Mouse (Mus musculus): ENCODE data around the gene Capn10. TPM values are rescaled to one million over a fixed set of nuclear protein-coding genes. Genes with fewer than 3 reads are reported as not detected.
"Not testable (repeated sequence)": the region's sequence is repeated elsewhere in the genome, so short reads cannot be mapped to it uniquely, and the experiment has no call there.

Capn10 gene
- total RNA-seq, 2 experiments from 2014 or later: 16.8 to 22.4 TPM

DNA sequence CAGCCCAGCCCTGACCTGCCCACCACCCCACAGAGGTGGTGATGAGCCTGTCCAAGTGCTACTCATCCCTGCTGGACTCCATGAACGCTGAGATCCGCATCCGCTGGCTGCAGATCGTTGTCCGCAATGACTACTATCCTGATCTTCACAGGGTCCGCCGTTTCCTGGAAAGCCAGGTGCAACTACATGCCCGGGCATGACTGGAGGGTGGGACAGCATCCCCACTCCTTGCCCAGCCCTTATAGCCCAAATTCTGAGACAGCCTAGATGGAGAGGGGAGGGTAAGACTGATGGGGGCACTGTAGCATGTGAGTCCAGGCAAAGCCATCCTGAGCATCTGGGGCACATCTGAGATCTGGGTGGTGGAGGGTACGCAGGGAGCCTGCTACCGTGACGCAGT lies 15.0 kb upstream of the Capn10 start:
- DNase-seq: no peak

DNA sequence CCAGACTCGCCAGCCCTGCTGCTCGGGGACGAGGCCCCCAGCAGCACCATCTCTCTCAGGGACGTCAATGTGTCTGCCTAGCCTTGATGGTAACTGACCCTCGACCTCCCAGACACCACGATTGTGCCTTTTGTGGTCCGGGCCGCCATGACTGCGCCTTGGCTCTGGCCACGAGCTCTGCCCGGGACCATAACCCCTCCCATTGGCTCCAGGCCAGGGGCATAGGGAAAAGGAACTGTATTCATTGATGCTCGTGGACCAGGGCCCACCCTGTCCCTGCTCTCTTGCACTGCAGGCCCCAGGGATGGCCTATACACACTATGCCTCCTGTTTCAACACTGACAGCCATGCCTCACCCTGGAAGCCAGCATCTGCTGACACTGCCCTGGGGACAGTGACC lies 14.4 kb upstream of the Capn10 start:
- DNase-seq: no peak

DNA sequence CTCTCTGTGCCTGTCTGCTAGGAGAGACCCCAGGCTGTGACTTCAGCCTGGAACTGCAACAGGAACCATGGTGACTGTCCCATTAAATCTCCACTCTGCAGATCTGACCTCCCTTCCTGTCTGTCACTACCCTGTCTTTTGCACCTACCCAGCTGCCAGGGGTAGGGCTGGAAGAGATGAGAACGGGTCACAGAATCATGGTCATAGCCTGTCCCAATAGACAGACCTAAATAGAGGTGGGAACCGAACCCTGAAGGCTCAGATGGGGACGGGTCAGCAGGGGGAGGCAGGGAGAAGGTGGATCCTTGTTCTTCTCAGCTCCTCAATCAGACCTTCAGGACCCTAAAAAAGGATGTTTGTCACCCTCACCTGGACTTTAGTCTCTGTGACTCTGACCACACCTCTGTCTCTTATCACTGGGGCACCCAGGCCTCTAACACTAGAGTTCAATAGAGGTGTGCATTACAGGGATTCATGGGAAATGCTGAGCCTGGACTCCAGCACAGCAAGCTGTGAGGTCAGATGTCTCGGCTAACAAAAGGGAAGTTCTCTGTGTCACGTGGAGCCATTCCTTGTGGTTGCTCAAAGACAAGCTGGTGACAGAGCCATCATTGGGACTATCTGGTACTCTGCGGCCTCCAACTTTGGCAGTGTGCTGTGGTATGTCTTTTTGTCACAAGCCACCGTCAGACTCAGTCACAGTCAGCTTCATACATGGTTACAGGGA lies 13.5 kb upstream of the Capn10 start:
- DNase-seq: no peak

DNA sequence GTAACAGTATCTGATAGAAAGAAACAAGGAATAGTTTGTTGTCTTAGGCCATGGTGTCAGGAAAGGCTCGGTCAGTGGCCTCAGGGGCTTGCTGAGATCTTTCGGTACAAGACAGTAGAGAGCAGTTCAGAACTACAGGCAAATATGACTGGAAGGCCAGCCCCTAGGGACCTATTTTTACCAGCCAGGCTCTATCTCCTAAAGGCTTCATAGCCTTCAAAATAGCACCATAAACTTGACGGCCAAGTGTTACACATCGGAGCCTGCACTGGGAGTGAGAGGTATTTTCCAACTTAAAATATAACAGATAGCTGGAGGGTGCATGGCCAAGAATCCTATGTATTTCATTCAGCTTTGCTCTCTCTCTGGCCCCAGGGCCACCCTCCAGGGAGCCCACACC lies 12.7 kb upstream of the Capn10 start:
- DNase-seq: no peak

DNA sequence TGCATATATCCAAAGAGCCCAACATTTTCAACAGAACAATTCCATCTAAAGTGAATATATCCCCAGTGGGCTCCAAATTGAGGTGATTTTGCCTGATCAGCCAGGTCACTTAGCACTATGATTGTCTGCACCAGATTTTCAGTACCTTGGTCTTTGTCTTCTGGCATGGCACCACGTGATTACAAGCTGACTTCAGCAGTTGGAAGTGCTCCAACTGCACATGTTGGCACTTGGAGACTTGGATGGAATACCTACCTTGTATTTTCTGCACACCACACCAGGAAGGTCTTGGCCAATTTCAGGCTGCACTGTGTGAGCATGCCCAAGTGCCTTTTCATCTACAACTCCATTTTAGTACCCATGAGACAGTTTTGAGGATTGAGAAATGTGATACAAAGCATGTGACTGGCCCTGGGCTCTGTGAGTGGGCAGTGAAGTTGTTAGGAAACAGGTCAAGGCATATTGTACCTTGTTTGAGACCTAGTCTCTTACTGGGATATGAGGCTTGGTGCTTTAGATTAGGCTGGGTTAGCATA lies 3.9 kb upstream of the Capn10 start:
- DNase-seq: no peak

DNA sequence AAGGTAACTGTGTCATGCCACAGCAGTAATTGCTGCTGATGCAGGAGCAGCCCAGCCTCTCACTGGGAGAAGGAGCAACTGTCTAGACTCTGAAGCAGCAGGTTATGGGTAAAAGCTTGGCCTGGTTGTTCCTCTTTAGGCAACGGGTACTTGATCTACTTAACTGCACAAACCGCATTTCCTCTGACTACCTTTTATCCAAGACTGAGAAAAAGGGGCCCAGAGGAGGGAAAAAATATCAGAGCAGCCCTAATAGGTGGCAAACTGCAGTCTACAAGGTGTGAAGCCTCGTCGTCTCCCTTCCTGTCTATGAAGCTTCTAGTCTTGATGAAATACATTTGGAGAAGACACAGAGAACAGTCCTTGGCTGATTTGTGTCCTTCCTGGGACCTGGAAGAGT lies 565 bp upstream of the Capn10 start:
- no peak for DNase-seq

DNA sequence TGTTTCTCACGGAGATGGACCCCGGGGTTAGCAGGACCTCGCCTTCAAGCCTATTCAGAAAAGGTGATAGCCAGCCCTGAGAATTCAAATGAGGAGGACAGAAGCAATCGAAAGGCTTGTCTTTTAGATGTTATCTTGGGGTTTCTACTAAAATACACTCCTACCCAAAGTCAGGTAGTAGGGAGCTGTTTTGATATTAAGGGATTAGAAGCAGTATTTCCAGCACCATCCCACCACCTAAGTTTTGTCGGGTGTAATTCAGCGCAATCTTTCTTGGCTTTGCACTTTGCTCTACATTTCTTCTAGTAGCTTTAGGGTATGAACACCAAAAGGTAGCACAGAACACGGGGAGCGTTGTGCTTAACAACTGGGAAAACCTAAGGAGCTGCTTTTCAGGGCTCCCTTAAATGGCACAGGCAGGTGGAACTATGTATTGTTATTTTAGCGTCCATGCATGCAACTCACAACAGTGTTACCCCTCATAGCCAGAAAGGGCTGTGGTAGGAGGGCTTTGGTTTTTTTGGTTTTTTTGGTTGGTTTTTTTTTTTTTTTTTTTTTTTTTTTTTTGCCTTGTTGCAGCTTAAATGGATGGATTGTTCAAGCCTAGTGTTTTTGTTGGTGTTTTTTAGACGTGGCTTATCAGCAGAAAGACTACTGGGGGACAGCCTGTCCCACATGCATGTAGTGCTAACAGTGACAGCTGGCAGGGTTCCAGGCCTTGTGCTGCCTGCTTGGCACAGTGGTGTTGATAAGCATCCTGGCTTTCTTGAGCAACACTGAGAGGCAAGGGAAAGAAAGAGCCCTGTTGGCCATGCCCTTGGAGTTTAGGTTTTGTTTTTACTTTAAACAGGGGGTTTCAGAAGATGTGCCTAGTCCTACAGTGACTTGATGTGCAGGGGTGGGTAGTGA lies 1.1 kb downstream of the Capn10 start:
- DNase-seq: peak; percentile 80

DNA sequence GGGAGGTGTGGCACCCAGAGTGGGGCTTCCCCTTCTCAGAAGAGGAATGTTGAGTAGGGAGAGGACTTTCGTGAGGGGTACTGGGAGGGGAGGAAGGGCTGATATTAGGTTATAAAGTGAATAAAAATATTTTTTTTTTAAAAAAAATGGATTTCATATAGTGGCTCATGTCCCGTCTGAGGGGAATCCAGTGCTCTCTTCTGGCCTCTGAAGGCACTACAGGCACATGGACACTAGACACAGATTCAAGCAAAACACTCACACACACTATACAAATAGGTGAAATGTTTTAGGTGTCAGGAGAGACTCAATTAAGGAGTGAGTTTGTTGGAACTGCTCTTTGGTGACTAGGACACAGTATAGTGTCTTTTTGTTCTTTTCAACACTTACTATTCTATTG lies 1.8 kb downstream of the Capn10 start:
- no peak for DNase-seq

DNA sequence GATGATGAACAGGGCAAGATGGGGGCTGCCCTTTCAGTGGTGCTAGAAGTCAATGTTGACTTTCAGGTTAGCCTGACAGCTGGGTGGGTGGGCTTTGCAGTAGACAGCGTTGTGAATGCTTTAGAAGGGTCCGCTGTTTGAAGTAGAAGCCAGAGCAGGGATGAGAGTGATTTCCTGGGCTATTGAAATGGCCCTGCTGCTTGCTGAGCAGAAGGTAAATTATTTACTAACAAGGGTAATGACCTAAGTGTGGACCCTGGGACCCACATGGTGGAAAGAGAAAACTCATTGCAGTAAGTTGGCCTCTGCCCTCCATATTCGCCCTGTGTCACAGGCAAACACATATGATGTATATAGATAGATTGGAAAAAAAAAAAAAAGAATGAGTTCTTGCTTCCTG lies 2.3 kb downstream of the Capn10 start:
- DNase-seq: no peak

DNA sequence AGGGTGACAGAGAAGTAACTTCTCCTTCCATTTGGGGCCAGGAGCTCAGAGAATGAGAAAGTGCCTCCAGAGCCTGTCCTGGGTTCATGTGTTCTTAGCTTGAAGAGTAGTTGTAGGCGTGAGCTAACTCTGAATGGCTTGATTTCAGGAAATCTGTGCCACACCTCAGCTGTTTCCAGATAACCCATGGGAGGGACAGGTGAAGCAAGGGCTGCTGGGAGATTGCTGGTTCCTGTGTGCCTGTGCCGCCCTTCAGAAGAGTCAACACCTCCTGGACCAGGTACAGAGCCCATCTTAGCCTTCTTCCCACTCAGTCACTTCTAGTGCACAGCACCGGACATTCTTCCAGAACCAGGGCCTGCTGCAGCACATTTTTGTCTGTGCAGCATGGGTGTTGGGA lies 3.6 kb downstream of the Capn10 start:
- DNase-seq: no peak

DNA sequence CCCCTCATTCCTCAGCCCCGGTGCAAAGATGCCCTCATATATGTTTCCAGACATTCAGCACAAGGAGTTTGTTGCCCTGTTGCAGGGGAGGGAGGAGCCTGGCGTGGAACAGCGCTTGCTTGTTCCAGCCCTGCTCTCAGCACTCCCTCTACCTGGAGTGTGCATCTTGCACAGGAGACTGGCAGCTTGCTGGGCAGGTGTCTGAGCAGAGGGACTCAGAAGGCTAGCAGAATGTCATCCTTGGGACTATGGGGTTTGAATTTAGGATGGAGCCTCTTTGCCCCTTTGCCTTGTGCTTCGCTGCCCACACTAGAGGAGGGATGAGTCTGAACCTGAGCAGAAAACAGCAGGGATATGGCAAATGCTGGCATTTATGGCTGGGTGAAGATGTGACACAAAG lies 5.6 kb downstream of the Capn10 start:
- DNase-seq: no peak

DNA sequence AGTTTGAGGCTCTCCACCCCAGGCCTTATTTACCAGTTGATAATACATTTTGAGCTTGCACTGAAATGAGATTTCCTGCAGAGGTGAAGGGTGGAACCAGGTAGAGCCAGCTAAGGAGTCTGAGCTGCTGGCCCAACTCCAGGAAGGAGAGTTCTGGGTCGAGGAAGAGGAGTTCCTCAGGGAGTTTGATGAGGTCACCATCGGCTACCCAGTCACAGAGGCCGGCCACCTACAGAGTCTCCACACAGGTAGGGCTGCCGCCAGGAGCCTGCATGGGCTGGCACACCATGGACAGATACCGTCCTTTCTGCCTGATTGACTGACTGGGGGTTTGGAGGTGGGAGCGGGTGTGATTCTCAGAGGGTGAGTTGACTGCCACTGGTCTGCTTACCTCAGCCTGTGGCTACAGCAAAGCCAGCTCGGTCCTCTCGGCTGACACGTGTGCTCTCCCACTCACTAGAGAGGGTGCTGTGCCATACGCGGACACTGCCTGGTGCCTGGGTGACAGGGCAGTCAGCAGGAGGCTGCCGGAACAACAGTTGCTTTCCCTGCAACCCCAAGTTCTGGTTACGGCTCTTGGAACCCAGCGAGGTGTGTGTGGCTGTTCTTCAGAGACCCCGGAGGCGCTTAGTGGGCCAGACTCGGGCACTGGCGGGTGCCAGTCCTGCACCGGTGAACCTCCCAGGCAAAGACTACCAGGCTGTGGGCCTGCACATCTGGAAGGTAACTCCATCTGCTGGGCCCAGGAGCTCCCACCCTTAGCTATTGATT lies 9.2 kb downstream of the Capn10 start:
- no peak for DNase-seq

DNA sequence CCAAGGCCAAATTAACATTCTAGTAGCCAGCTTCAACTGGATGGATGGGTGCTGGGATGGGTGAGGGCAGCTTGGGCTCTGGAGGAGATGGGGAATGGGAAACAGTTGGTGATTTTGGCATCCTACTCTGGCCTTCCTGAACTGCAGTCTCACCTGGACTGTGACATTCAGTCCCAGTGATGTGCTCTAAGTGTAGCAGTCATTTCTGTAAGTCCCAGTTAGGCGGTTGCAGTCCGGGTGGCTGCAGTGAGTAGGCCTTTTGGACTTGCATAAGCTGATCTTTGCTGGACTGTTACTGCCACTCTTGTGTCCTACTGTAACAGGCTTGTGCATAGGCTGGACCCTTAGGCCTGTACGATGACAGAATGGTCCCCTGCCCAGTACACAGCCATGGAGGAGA lies 13.8 kb downstream of the Capn10 start:
- no peak for DNase-seq

DNA sequence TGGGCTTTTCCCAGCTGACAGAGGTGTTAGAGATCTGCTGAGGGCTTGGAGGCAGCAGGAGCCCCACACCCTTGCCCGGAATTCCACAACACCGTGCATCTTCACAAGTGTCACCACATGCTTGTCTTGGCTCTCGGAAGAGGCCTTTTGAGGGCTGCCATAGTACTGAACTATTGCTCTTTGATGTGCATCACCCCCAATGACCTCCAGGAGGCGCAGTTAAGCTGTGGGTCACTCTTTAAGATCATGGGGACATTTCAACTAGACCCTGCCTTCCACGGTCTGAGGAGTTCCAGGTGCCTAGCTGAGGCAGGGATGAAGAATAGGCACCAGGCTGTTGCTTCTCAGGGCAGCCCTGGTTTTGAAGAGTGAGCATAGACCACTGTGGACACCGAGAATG lies 15.2 kb downstream of the Capn10 start:
- peak; percentile 34 for DNase-seq

DNA sequence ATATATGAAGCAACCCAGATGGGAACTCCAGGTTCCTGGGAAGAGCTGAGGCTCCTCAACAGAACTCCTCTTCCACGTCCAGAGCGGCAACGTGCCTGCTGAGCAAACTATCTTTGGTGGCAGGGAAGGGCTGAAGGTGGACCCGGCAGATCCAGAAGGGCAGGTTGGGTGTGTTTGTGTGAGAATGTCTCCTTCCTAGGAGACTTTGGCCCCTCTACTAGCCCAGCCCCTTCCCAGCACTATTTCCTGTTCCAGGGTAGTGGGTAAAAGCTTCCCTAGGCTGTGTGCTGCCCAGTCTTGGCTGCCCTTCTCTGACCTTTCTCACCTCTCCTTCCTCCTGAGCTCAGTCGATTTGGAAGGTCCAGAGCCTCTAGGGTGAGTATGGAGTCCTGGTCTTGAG lies 16.4 kb downstream of the Capn10 start, which contains the start of gene Gpr35:
TSS of gene Gpr35 (plus strand) at position 259 of the 400 bp plus-strand sequence.
- DNase-seq: no peak

DNA sequence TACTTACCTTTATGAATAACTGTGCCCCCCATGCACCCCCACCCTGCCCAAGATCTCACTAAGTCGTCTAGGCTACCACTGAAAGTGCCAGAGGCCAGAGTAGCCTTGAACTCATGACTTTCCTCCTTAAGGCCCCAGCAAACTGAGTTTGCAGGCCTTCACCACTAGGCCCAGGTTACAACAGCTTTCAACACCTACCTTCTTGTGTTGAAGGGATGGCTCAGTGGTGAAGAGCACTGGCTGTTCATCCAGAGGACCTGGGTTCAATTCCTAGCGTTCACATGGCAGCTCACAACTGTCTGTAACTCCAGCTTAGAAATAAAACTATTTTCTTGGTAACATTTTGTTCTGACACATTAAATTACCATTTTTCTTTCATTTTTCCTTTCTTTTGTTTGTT lies 19.5 kb downstream of the Capn10 start:
- DNase-seq: no peak

DNA sequence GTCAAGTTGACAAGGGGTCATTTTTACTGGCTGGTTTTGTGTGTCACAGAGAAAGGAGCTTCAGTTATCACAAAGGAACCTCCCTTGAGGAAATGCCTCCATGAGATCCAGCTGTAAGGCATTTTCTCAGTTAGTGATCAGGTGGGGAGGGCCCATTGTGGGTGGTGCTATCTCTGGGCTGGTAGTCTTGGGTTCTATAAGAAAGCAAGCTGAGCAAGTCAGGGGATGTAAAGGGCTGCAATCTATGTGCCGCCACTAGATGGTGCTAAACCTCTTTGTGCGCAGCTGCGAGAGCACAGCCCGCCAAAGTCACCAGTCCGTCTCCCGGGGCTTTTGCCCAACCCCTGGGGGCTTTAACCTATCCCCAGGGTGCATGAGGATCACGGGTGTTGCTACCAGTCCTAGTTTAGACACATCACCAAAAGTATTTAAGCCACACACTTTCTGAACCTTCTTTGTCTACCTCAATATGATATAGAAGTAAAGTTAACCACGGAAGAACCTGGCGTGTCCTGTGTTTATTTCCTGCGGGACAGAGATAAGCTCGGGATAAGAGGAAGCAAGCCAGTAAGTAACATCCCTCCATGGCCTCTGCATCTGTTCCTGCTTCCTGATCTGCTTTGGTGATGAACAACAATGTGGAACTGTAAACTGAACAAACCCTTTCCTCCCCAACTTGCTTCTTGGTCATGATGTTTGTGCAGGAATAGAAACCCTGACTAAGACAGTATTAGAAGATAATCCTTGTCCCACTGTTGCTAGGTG lies 22.6 kb downstream of the Capn10 start:
- DNase-seq: peak; percentile 80

DNA sequence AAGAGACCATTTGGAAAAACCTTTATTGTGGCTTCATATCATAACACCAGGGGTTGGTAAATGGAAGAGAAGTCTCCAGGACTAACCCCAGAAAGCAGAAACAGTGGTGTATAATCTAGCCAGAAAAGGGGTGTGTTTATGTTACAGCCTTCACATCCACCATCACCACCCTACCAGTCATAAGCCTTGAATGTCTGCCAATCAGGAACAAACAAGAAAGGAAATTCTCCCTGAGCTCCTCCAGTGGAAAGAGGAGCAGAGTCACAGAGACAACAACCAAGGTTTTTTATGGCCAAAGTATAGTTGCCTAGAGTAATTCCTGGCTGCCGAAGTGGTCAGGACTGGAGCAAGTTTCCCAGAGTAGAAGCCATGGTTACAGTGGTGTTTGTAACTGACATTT lies 24.8 kb downstream of the Capn10 start:
- DNase-seq: no peak

DNA sequence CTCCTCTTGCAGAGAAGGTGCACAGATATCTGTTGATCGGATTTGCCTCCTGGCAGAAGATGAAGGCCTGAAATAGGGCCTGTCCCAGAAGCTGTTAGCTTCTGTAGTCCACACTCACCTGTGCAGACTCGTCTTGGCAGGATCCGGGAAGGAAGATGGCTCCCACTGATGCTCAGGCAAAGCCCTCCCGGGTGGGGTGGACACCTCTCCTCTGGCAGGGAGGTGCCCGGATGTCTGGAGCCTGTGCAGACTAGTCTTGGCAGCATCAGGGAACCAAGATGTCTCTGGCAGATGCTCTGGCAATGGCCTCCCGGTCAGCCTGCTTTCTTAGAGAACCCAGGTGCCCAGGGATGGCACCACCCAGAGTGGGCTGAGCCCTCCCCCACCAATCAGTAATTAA lies 36.6 kb downstream of the Capn10 start:
- not testable (repeated sequence) for DNase-seq

DNA sequence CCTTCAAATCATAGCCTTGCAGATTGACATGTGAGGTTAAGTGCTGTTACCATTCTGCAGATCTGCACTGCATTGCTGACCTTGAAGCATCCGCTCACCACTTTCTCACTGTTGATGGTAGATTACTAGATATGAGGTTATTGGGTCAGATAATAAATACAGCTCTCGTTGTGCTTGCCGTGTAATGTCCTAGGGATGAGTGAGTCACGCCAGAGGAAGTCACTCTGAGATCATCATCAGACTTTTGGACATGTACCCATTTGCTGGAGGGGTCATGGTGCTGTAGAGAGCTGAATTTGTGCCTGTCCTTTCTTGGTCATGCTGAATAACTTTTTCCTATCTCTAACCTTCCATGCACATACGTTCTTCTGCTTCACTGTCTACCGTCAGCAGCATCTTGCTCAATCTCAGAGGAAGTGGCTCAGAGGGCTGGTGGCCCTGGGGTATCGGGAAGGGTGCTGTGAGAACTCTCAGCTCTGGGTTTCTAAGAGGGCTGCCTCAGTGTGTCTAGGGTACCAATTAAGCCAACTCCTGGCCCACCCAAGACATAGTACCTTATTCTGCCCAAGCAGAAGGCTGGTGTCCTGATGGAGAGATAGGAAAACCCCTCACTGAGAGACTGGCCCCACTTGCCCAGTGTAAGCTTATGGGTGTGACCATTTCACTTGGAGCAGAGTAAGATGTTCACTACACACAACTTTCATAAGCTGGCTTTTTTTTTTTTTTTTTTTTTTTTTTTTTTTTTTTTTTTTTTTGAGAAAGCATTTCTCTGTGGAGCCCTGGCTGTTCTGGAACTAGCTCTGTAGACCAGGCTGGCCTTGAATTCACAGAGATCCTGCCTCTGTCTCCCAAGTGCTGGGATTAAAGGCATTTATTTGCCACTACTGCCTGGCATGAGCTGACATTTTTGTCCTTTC lies 38.0 kb downstream of the Capn10 start:
- DNase-seq: no peak

DNA sequence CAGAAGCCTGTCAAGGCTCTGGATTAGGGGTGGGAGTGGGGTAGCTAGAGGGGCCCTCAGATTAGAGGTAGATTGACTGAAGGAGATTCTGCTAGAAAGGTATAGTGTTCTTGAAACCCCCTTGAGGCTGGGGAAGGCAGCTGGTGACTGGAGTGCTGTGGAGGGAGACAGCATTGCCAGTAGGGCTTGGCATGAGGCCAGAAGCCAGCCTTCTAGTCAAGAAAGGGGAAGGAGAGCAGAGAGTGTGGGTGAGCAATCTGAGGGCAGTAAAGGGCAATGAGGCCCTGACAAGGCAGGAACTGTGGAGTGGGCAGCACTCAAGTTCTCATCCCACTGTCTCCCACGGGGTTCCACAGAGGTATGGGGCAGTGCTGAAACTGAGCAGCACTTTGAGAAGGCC lies 38.7 kb downstream of the Capn10 start:
- peak; percentile 79 for DNase-seq

All from adrenal gland, postnatal 10 days (tissue).